Mouse (Mus musculus) forebrain, embryonic 12.5 days (tissue): ENCODE data around the gene Olfr844. TPM values are rescaled to one million over a fixed set of nuclear protein-coding genes. Genes with fewer than 3 reads are reported as not detected.

ENCODE experiments used
- ATAC-seq: fragments of 200-750 bp; cut with Nextera tagmentation; 2 replicates; pipeline ENCODE4 v1.8.0; 2017; ENCODE audit warnings: moderate TSS enrichment; ENCODE audit not compliant: low FRiP score
- H3K27ac ChIP-seq: fragments of 300-500 bp; sonication (generic); 2 replicates; pipeline ENCODE4 v1.5.1; 2016; ENCODE audit warnings: mild to moderate bottlenecking
- H3K27me3 ChIP-seq: fragments of 300-500 bp; sonication (generic); 2 replicates; pipeline ENCODE4 v1.6.1; 2016; ENCODE audit warnings: mild to moderate bottlenecking
- H3K36me3 ChIP-seq: fragments of 300-500 bp; sonication (generic); replicated peaks from 2 replicates; pipeline ENCODE4 v1.6.1; 2016; ENCODE audit warnings: mild to moderate bottlenecking
- H3K4me1 ChIP-seq: fragments of 300-500 bp; sonication (generic); 2 replicates; pipeline ENCODE4 v1.6.1; 2016
- H3K4me2 ChIP-seq: fragments of 300-500 bp; sonication (generic); 2 replicates; pipeline ENCODE4 v1.6.1; 2016; ENCODE audit warnings: mild to moderate bottlenecking, moderate library complexity
- H3K4me3 ChIP-seq: fragments of 300-500 bp; sonication (generic); replicated peaks from 2 replicates; pipeline ENCODE4 v1.5.1; 2016; ENCODE audit warnings: mild to moderate bottlenecking
- H3K9ac ChIP-seq: fragments of 300-500 bp; sonication (generic); 2 replicates; pipeline ENCODE4 v1.6.1; 2016; ENCODE audit warnings: mild to moderate bottlenecking
- H3K9me3 ChIP-seq: fragments of 300-500 bp; sonication (generic); 2 replicates; pipeline ENCODE4 v1.6.1; 2016
- WGBS: fragments of 180-500 bp; shearing (Covaris S2); methylation state at CpG from one replicate; pipeline ENCODE4 v1.1.7; 2016; 5-methylcytosine and 5-hydroxymethylcytosine counted together
- polyA plus RNA-seq: library from polyadenylated mRNA; unstranded; fragments of >200 nt; fragmentation: Nextera tagmentation; extraction: Ambion mirVana; gene quantifications from 2 replicates; pipeline ENCODE4 v1.2.1, GENCODE M21; 2016

Olfr844 gene
- polyA plus RNA-seq, result not detected in 2 replicates

DNA sequence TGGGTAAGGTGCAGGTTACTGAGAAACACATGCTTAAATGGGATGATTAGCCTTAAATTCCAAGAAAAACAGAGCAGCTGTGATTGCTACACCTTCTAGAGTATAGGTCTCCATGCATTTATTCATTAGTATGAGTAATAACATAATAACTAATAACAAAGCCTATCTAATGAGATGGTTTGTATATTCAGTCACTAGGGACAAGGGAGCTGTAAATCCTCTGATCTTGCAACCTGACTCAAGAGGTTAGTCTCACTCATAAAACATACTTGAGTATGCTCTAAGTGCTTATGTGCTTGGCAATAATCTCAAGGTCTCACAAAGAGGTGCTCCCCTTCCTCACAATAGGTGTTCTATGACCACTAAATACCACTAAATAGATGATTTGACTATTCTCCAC, at the start of gene Olfr844:
Gene Olfr844 (plus strand): TSS at position 301 of the 400 bp plus-strand sequence.
- Histone ChIP-seq H3K9me3 (peaks cover 12% of the 10 kb centered on the region), H3K4me2 (no peak within 1 kb of the TSS), H3K4me1 (no peaks in the 10 kb centered on the region), H3K27ac (no peak within 1 kb of the TSS), H3K27me3 (no peaks in the 10 kb centered on the region), H3K4me3 (no peak within 1 kb of the TSS), H3K36me3 (no peaks in the 10 kb centered on the region), H3K9ac (no peak within 1 kb of the TSS)
- no peak for ATAC-seq

GRCm38 (mm10) chr9:19336157-19336556, 20.0 kb downstream of the Olfr844 start, which contains the start of gene Olfr845:
Olfr845 (plus strand) TSS chr9:19336457.
- H3K4me1 ChIP-seq, result no peaks in the 10 kb centered on the region
- WGBS, result 79% methylated on average over 1 of the region's 1 CpGs
- H3K27me3 ChIP-seq, result no peaks in the 10 kb centered on the region
- H3K36me3 ChIP-seq, result no peaks in the 10 kb centered on the region
- no peak within 1 kb of the TSS for H3K27ac ChIP-seq
- H3K9me3 ChIP-seq, result 0 out of 2 replicates have a peak, but pooled peaks cover 3% of the 10 kb centered on the region
- H3K9ac ChIP-seq, result no peak within 1 kb of the TSS
- H3K4me2 ChIP-seq, result no peak within 1 kb of the TSS
- no peak within 1 kb of the TSS for H3K4me3 ChIP-seq
- no peak for ATAC-seq

GRCm38 (mm10) chr9:19363905-19364304, 47.8 kb downstream of the Olfr844 start, which contains the start of gene Olfr846:
Olfr846 (minus strand) TSS chr9:19364005.
- Histone ChIP-seq H3K27me3 (no peaks in the 10 kb centered on the region), H3K9me3 (peaks cover 10% of the 10 kb centered on the region; the same call in 1 of the 2 replicates), H3K4me3 (no peak within 1 kb of the TSS), H3K4me1 (no peaks in the 10 kb centered on the region), H3K27ac (no peak within 1 kb of the TSS), H3K36me3 (no peaks in the 10 kb centered on the region), H3K4me2 (no peak within 1 kb of the TSS), H3K9ac (no peak within 1 kb of the TSS)
- WGBS, result 45% methylated on average over 1 of the region's 1 CpGs
- ATAC-seq, result no peak

Other genes starting within 250 kb of the Olfr844 start
- not detected in 2 replicates for gene Olfr836, start 196.0 kb upstream of the Olfr844 start, polyA plus RNA-seq
- not detected in 2 replicates for gene Olfr837, start 180.0 kb upstream of the Olfr844 start, polyA plus RNA-seq
- gene Olfr839-ps1, start 139.0 kb upstream of the Olfr844 start, polyA plus RNA-seq, result not detected in 2 replicates
- gene Olfr843, start 64.4 kb upstream of the Olfr844 start, polyA plus RNA-seq, result not detected in 2 replicates
- not detected in 2 replicates for gene Olfr845, start 20.1 kb downstream of the Olfr844 start, polyA plus RNA-seq
- gene Olfr846, start 47.7 kb downstream of the Olfr844 start, polyA plus RNA-seq, result not detected in 2 replicates
- gene Olfr847, start 62.3 kb downstream of the Olfr844 start, polyA plus RNA-seq, result not detected in 2 replicates
- gene Olfr849, start 123.9 kb downstream of the Olfr844 start, polyA plus RNA-seq, result not detected in 2 replicates
- gene Olfr850, start 161.9 kb downstream of the Olfr844 start, polyA plus RNA-seq, result not detected in 2 replicates
- not detected in 2 replicates for gene Olfr851, start 176.9 kb downstream of the Olfr844 start, polyA plus RNA-seq
- not detected in 2 replicates for gene Olfr853, start 224.7 kb downstream of the Olfr844 start, polyA plus RNA-seq